Mouse (Mus musculus) spleen, adult 2 months (tissue): Measurements from ENCODE around the gene D330045A20Rik.

ENCODE experiments used
- CTCF ChIP-seq: fragments of 200-500 bp; IDR thresholded peaks from 2 replicates; pipeline ENCODE4 v1.5.1; 2011; ENCODE audit warnings: mild to moderate bottlenecking, inconsistent platforms; ENCODE audit not compliant: insufficient read depth, insufficient read length, insufficient replicate concordance; ENCODE audit errors: extremely low read depth
- POLR2A ChIP-seq: fragments of 200-500 bp; IDR thresholded peaks from 2 replicates; pipeline ENCODE4 v1.6.1; 2011; ENCODE audit warnings: low read depth, low read length, inconsistent platforms

DNA sequence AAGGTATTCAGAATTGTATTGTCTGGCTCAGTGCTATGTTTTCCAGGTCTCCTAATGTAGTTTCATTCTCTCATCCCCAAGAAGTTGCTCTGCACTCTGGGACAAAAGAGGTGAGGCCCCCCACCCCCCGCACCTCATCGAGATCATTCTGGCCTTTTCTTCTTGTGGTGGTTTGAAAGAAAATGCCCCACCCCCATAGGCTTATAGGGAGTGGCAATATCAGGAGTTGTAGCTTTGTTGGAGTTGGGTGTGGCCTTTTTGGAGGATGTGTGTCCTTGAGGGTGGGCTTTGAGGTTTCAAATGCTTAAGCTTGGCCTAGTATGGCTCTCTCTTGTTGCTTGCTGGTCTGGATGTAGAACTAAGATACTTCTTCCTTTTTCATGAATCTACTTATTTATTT, 36.0 kb downstream of the D330045A20Rik start:
- TF ChIP-seq CTCF: no peak
- TF ChIP-seq POLR2A: no peak
